Mouse (Mus musculus) ES-Bruce4 (cell line): ENCODE measurements around the gene Psmc3ip.
A peak's percentile ranks its signal among the peaks of the same experiment; 100 is the strongest.

Experiments used
- CTCF ChIP-seq: IDR thresholded peaks from one replicate; pipeline ENCODE4 v1.8.1; 2011; ENCODE audit warnings: low read depth, low read length
- POLR2A ChIP-seq: IDR thresholded peaks from one replicate; pipeline ENCODE4 v1.8.1; 2011; ENCODE audit warnings: low read length; ENCODE audit not compliant: insufficient read depth

- TF ChIP-seq CTCF (peak; percentile 95), POLR2A (no peak)
These were observed 28.5 kb downstream of the Psmc3ip start for GRCm38 (mm10) chr11:101066549-101067412.
